Mouse (Mus musculus) liver, postnatal 0 days (tissue): Measurements from ENCODE around the gene Phf23.
A peak's percentile ranks its signal among the peaks of the same experiment; 100 is the strongest.

Experiments
- CTCF ChIP-seq: sonication (generic); IDR thresholded peaks from 2 replicates; pipeline ENCODE4 v1.5.1; 2016; ENCODE audit warnings: antibody characterized with exemption, low read depth
- EP300 ChIP-seq: IDR thresholded peaks from 2 replicates; pipeline ENCODE4 v1.6.1; 2016; ENCODE audit warnings: antibody characterized with exemption, low read depth, mild to moderate bottlenecking

DNA sequence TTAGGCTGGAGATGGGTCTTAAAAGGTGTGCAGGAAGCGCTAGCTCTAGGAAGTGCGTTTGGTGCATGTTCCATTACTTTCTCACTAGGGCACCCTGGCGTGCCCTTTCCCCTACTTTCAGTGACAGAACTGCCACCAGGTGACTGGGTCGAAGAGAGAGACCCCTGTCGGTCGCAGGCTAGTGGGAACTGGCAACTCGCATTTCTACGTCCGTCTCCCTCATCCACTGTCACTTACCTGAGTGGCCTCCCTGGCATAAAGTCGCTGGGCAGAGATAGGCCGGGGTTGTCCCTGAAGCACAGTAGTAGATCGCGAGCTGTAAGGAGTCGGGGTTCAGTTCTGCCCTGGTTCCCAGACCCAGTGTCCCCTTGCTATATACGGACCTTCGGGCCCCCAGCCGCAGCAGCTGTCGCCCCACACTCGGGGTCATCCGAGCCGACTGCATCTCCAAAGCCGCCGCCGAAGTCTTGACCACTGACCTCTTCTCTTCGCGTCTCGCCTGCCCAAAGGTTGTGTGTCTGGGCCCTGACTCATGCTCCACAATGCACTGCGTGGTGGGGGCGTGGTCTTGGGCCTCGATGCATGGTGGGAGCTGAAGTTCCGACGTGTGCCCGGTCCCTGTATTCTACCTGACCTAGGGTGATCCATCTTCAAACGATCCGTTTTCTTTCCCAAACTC is 19.4 kb downstream of the Phf23 start, which contains the start of gene Acadvl:
- peak; percentile 63 for TF ChIP-seq CTCF
- TF ChIP-seq EP300, result no peak
